Mouse (Mus musculus) lung, adult 2 months (tissue): ENCODE measurements at regions not wholly inside any gene's neighbourhood (a gene's known extent, or its start where the extent isn't known, plus 50 kb on each side); places are given as distances from the start of the nearest gene placed in this dataset.

ENCODE experiments used
- CTCF ChIP-seq: fragments of 200-500 bp; IDR thresholded peaks from 2 replicates; pipeline ENCODE4 v1.5.1; 2011; ENCODE audit warnings: mild to moderate bottlenecking, low read length, control low read depth; ENCODE audit not compliant: insufficient read depth
- POLR2A ChIP-seq: fragments of 200-500 bp; IDR thresholded peaks from 2 replicates; pipeline ENCODE4 v1.6.1; 2011; ENCODE audit warnings: low read depth, mild to moderate bottlenecking, control low read depth, low read length, borderline replicate concordance; ENCODE audit errors: extremely low read depth

DNA sequence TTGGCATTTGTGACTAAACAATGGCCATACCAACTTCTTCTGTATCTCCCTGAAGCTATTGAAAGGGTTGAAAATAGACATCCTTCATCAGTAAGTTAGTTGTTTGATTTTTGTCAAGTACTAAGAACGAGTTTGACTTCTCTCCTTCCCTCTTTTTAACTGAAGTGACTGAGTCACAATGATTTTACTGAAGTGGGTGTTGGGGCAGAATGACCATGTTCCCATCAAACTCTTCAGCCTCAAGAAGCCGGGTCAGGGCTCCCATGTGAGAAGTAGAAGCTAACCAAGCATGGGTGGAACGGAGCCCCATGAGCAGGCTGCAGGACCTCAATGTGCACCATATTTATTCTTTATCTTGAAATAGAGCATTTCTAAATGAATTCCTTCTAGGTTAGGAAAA, 350.7 kb upstream of the Kif2a start:
- TF ChIP-seq POLR2A: no peak
- TF ChIP-seq CTCF: no peak
